Mouse (Mus musculus) lung, postnatal 0 days (tissue): Measurements from ENCODE around the gene Ugt1a6b.

ENCODE experiments used
- CTCF ChIP-seq: IDR thresholded peaks from 2 replicates; pipeline ENCODE4 v1.5.1; 2016; ENCODE audit warnings: antibody characterized with exemption, mild to moderate bottlenecking
- EP300 ChIP-seq: IDR thresholded peaks from 2 replicates; pipeline ENCODE4 v1.6.1; 2016; ENCODE audit warnings: antibody characterized with exemption, mild to moderate bottlenecking, control low read depth

DNA sequence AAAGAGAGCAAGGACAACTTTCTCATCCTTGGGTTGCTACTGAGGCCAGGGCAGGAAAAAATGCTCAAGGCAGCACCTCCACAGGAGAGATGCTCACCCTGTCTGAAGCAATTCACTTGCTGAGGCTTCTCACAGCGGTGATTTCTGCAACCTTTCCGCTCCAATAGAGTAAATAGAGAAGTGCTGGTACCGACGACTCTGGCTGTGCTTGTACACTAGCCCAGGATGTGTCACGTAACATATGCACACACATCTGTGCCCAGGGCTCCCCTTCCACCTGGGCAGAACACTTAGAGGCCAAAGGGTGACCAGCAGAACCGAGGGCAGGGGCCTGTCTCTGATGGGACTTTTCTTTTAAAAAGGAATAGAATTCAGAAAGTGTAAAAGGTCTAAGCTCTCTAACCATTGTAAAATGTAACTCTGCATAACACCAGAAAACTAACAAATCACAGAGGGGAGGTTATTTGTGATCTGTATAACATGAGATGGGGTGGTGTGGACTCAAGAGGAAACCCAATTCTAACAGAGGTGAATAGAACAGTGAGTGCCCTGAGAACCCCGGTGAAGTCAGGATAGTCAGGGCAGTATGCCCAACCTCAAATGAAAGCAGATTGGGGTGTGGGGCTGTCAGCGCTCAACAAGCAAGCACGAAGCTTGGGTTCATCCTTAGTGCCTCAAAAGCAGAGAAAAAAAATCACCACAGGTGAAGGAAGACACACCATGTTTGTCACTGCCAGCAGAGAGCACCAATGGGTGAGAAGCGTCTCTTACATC is 157.7 kb downstream of the Ugt1a6b start:
- no peak for TF ChIP-seq CTCF
- no peak for TF ChIP-seq EP300
